Mouse (Mus musculus) heart, embryonic 11.5 days (tissue): ENCODE measurements around the gene Fign. TPM values are rescaled to one million over a fixed set of nuclear protein-coding genes. Genes with fewer than 3 reads are reported as not detected.

Source experiments
- ATAC-seq: fragments of 200-750 bp; cut with Nextera tagmentation; replicated peaks from 2 replicates; pipeline ENCODE4 v1.8.0; 2017; ENCODE audit warnings: moderate library complexity; ENCODE audit not compliant: insufficient number of reproducible peaks, low FRiP score, low TSS enrichment
- H3K27ac ChIP-seq: fragments of 300-500 bp; sonication (generic); 2 replicates; pipeline ENCODE4 v1.5.1; 2014; ENCODE audit warnings: mild to moderate bottlenecking, low read depth, low read length
- H3K27me3 ChIP-seq: fragments of 300-500 bp; sonication (generic); 2 replicates; pipeline ENCODE4 v1.6.1; 2014; ENCODE audit warnings: mild to moderate bottlenecking, low read length, mixed read lengths; ENCODE audit not compliant: control insufficient read depth, insufficient read depth
- H3K36me3 ChIP-seq: fragments of 300-500 bp; sonication (generic); 2 replicates; pipeline ENCODE4 v1.6.1; 2014; ENCODE audit warnings: mild to moderate bottlenecking, low read length, moderate library complexity, mixed read lengths; ENCODE audit not compliant: control insufficient read depth, insufficient read depth
- H3K4me1 ChIP-seq: fragments of 300-500 bp; sonication (generic); 2 replicates; pipeline ENCODE4 v1.6.1; 2014; ENCODE audit warnings: low read length; ENCODE audit not compliant: control insufficient read depth, insufficient read depth
- H3K4me2 ChIP-seq: fragments of 300-500 bp; sonication (generic); 2 replicates; pipeline ENCODE4 v1.6.1; 2014; ENCODE audit warnings: mild to moderate bottlenecking, moderate library complexity
- H3K4me3 ChIP-seq: fragments of 300-500 bp; sonication (generic); 2 replicates; pipeline ENCODE4 v1.5.1; 2014; ENCODE audit warnings: low read depth, low read length
- H3K9ac ChIP-seq: fragments of 300-500 bp; sonication (generic); 2 replicates; pipeline ENCODE4 v1.6.1; 2014; ENCODE audit warnings: mild to moderate bottlenecking, low read depth, low read length, moderate library complexity
- H3K9me3 ChIP-seq: fragments of 300-500 bp; sonication (generic); replicated peaks from 2 replicates; pipeline ENCODE4 v1.6.1; 2016; ENCODE audit warnings: low read length; ENCODE audit not compliant: control insufficient read depth
- WGBS: fragments of 180-500 bp; shearing (Covaris S2); extraction: QIAGEN DNeasy Blood & Tissue Kit; methylation state at CpG from one replicate; pipeline ENCODE4 v1.1.7; 2014; ENCODE audit not compliant: insufficient replicate concordance; 5-methylcytosine and 5-hydroxymethylcytosine counted together
- polyA plus RNA-seq: library from polyadenylated mRNA; unstranded; fragments of >200 nt; fragmentation: Nextera tagmentation; extraction: Ambion mirVana; gene quantifications from 2 replicates; pipeline ENCODE4 v1.2.1, GENCODE M21; 2014

Gene Fign
- polyA plus RNA-seq, 1 experiment from 2014 or later, result 11.8 TPM

DNA sequence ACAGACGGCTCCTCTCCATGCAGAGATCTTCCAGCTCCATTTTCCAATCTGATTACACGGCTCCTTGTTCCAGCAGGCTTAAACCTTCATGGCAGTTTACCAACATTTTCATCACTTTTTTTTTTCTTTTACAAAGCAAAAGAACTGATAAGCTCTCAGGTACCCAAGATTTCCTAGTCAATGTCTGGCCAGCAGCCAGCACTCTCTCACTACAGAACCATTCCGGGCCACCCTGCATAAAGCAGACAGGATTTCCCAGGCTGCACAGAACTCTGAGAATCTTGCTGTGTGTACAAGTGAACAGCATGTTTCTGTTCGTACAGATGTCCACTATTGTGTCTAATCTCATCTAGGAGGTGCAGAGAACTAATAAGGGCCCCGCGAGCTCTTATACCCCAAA is 22.0 kb downstream of the Fign start:
- peak overlapping the region; percentile 59 for H3K4me2 ChIP-seq
- H3K4me3 ChIP-seq, result no peak overlapping the region; the same call in 1 of the 2 replicates
- no peaks in the 10 kb centered on the region for H3K9me3 ChIP-seq
- peak overlapping the region; percentile 70 for H3K27ac ChIP-seq
- H3K4me1 ChIP-seq, result peaks cover 51% of the 10 kb centered on the region
- no peaks in the 10 kb centered on the region for H3K27me3 ChIP-seq
- H3K9ac ChIP-seq, result peak overlapping the region; percentile 56
- WGBS, result 37% methylated on average over 6 of the region's 6 CpGs
- no peak for ATAC-seq
- no peaks in the 10 kb centered on the region for H3K36me3 ChIP-seq

DNA sequence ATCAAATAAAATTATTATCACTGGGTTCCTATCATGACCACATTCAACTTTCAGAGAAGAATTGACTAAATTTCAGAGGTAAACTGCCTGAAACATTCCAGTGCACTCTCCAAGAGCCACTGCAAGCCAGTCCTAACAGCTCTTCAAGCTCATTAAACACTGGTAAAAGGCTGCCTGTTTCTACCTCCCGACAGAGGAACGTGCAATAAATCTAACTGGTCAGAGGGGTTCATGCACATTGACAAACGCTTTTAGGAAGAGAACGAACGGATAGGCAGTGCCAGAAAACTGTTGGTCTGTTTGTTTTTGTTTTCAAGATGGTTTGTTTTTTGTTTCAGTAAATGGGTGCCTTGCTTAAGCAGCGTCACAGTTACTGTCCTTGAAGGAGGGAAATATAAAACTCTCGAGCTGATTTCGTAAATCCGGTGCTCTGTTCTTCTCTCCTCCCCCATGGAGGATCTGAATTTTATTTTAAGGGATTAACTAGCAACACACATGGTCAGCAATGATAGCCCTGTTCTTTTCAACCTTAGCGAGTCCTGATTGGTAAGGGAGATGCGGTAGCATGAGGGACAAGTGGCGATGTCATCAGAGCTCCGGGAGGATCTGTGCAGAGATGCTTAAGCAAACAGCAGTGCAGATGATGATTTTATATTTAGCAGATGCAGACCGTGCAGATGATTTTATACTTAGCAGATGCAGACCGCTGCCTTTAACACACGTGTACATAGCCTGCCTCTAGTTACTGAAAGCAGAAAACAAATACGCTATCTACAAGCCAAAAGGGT is 23.0 kb downstream of the Fign start:
- Histone ChIP-seq H3K9me3 (no peaks in the 10 kb centered on the region), H3K9ac (no peak overlapping the region), H3K4me1 (peaks cover 44% of the 10 kb centered on the region), H3K4me2 (peak overlapping the region; percentile 59), H3K27ac (no peak overlapping the region), H3K36me3 (no peaks in the 10 kb centered on the region), H3K4me3 (peak overlapping the region; percentile 5; the same call in 1 of the 2 replicates), H3K27me3 (no peaks in the 10 kb centered on the region)
- no peak for ATAC-seq
- 48% methylated on average over 17 of the region's 17 CpGs for WGBS

DNA sequence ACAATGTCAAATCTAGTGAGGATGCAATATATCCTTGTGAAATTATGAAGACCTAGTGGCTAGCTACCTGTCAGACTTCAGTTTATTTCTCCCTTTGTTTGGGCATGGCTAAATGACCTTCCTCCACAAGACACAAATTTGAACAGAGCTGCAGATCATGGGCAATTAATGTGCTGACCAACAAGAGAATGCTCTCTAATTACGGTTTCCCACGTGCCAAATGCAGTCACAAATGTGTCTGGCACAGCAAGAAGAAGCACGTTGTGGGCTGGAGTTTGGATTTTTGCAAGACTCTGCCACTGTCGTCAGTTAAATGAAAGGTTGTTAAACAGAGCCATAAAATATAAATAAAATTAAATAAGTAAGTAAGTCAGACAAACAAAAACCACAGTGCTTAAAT is 25.7 kb downstream of the Fign start:
- no peak for ATAC-seq
- Histone ChIP-seq H3K9ac (no peak overlapping the region), H3K4me3 (no peak overlapping the region), H3K27me3 (no peaks in the 10 kb centered on the region), H3K36me3 (no peaks in the 10 kb centered on the region), H3K4me1 (peaks cover 35% of the 10 kb centered on the region), H3K27ac (no peak overlapping the region), H3K4me2 (no peak overlapping the region), H3K9me3 (no peaks in the 10 kb centered on the region)
- 63% methylated on average over 4 of the region's 4 CpGs for WGBS

DNA sequence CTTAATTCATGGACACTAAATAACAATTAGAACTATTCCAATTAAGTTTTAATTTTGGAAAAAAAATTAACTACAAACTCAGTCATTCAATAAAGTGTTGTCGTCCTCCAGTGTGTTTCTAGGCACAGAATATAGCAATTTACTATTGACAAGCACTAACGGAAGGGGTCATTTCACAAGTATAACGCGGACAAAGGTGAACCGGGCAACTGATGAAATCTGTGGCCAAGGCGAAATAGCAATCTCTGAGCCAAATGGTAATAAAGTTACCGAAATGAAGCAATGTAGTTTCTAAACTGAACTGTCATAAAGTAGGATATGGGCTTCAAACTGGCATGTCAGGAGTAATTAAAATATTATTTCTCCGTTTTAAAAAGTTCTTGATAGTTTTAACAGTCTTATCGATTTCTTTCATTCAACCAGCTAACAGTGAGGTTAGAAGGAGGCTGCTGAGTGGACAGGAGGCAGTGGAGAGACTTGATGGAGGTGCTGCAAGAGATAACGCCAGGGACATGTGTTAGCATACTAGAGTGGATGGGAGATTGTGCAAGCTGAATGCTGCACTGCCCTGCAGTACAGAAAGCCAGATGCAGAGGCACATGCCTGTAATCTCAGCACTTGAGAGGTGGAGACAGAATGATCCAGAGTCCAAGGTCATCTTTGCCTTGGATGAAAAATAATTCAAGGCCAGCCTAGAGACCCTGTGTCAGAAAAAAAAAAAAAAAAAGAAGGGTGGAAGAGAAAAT is 27.7 kb downstream of the Fign start:
- no peak overlapping the region for H3K9ac ChIP-seq
- H3K4me2 ChIP-seq, result peak overlapping the region; percentile 36
- no peak overlapping the region for H3K27ac ChIP-seq
- H3K4me1 ChIP-seq, result peaks cover 16% of the 10 kb centered on the region
- 56% methylated on average over 10 of the region's 10 CpGs for WGBS
- peak; percentile 75; the same call in 1 of the 2 replicates for ATAC-seq
- H3K4me3 ChIP-seq, result no peak overlapping the region
- H3K36me3 ChIP-seq, result no peaks in the 10 kb centered on the region
- H3K27me3 ChIP-seq, result no peaks in the 10 kb centered on the region
- no peaks in the 10 kb centered on the region for H3K9me3 ChIP-seq

DNA sequence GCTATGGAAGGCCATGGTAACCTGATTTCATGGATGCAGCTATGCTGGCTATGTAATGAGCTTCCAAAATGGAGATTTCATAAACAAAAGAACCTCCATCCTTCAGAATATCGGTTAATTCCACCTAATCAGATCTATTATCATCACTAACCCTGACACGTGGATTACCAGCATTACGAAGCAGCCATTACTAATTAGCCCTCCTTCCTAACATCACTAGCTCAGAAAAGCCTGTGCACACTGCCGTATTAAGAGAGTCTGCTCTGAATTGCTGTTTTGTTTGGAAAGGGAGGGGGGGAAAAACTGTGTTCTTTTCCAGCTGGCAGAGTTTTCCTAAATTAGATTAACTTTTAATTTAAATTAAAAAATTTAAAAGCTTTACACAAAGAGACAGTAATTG is 32.3 kb downstream of the Fign start:
- Histone ChIP-seq H3K27ac (no peak overlapping the region), H3K9ac (no peak overlapping the region), H3K4me1 (peaks cover 11% of the 10 kb centered on the region), H3K9me3 (no peaks in the 10 kb centered on the region), H3K4me2 (no peak overlapping the region), H3K4me3 (no peak overlapping the region), H3K27me3 (no peaks in the 10 kb centered on the region), H3K36me3 (no peaks in the 10 kb centered on the region)
- whole genome bisulfite sequencing, result 85% methylated on average over 4 of the region's 4 CpGs
- ATAC-seq, result no peak

DNA sequence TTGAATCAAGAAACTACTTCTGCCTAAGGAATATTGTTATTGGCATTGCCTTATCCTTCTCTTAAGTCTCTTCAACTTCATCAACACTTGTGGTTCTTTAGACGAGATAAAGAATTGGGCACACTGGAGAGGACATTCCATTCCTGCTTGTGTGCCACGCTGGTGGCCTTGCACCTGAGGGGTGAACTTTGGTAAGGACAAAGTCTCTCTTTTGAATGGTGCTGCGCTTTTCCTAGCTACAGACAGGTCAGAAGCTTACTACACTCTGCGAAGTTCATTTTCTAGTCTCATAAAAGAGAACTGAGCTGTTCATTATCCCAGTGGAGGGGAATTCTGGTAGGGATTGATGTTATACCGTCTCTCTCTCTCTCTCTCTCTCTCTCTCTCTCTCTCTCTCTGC is 38.4 kb downstream of the Fign start:
- Histone ChIP-seq H3K27ac (no peak overlapping the region), H3K36me3 (no peaks in the 10 kb centered on the region), H3K4me1 (peaks cover 22% of the 10 kb centered on the region), H3K9ac (no peak overlapping the region), H3K27me3 (no peaks in the 10 kb centered on the region), H3K4me3 (no peak overlapping the region), H3K9me3 (no peaks in the 10 kb centered on the region), H3K4me2 (no peak overlapping the region)
- no peak for ATAC-seq
- 62% methylated on average over 5 of the region's 5 CpGs for WGBS

DNA sequence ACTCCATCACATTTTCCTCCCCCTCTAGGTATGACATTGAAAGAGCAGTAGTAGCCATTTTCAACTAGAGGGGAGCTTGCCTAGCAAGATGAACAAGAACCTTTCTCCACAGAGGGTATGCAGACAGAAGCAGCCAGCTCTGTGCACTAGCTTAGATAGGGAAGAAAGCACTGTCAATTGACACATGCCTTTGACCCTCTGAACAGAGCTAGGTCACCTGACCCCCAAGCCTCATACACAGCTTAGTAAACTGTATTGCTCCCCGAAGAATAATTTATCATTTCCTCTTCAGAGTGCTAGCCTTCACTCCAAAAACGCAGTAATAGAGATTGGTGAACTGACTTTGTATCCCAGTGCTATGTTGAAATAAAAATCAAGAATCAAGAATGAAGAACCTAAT is 49.7 kb downstream of the Fign start:
- no peak for ATAC-seq
- no peak overlapping the region for H3K9ac ChIP-seq
- peaks cover 11% of the 10 kb centered on the region for H3K4me1 ChIP-seq
- H3K27me3 ChIP-seq, result no peaks in the 10 kb centered on the region
- no peak overlapping the region for H3K4me2 ChIP-seq
- no peak overlapping the region for H3K27ac ChIP-seq
- H3K9me3 ChIP-seq, result no peaks in the 10 kb centered on the region
- 77% methylated on average over 2 of the region's 2 CpGs for WGBS
- no peaks in the 10 kb centered on the region for H3K36me3 ChIP-seq
- H3K4me3 ChIP-seq, result no peak overlapping the region

DNA sequence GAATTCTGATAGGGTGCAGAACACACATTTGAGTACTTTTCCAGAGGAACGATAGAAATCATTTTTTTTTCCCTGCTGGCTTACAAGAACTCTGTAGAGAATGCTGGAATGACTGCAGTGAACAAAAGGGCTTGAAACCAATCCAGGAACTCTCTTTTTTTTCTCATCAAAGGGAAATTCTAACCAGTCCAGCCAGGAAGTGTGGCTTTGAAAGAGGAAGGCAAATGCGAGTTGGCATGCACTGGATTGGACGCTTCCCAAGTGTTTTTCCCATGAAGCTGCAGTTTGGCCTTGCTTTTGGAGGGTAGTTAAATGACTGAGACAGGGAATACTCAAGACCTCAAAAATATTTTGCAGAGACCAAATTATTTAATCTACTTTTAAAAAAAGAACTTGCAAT is 54.7 kb downstream of the Fign start:
- Histone ChIP-seq H3K4me1 (peaks cover 7% of the 10 kb centered on the region; the same call in 1 of the 2 replicates), H3K9me3 (no peaks in the 10 kb centered on the region), H3K27ac (no peak overlapping the region), H3K27me3 (no peaks in the 10 kb centered on the region), H3K9ac (no peak overlapping the region), H3K36me3 (no peaks in the 10 kb centered on the region), H3K4me3 (no peak overlapping the region), H3K4me2 (no peak overlapping the region)
- ATAC-seq, result no peak
- 66% methylated on average over 3 of the region's 3 CpGs for WGBS
